Mouse (Mus musculus): ENCODE measurements around the gene Ccp110.

The Ccp110 gene

GRCm38 (mm10) chr7:118712228-118713173 lies at the start of gene Ccp110:
TSS of gene Ccp110 (plus strand) at chr7:118712552.
- Histone ChIP-seq H3K36me3 (ENCODE audit: control insufficient read depth, insufficient read depth, low read length, poor library complexity, severe bottlenecking) (no peaks in the 10 kb centered on the region), H3K27me3 (ENCODE audit: control insufficient read depth, insufficient read depth, low read length, poor library complexity, severe bottlenecking) (no peaks in the 10 kb centered on the region)
- peak; percentile 97 for DNase-seq (ENCODE audit: low read depth, low spot score)

GRCm38 (mm10) chr7:118667773-118668172 lies 44.6 kb upstream of the Ccp110 start:
- no peaks in the 10 kb centered on the region for H3K27me3 ChIP-seq (ENCODE audit: control insufficient read depth, insufficient read depth, low read length, poor library complexity, severe bottlenecking)
- no peaks in the 10 kb centered on the region for H3K36me3 ChIP-seq (ENCODE audit: control insufficient read depth, insufficient read depth, low read length, poor library complexity, severe bottlenecking)
- DNase-seq (ENCODE audit: low read depth, low spot score), result no peak

GRCm38 (mm10) chr7:118670142-118670541 lies 42.2 kb upstream of the Ccp110 start:
- no peak for DNase-seq (ENCODE audit: low read depth, low spot score)
- H3K27me3 ChIP-seq (ENCODE audit: control insufficient read depth, insufficient read depth, low read length, poor library complexity, severe bottlenecking), result no peaks in the 10 kb centered on the region
- no peaks in the 10 kb centered on the region for H3K36me3 ChIP-seq (ENCODE audit: control insufficient read depth, insufficient read depth, low read length, poor library complexity, severe bottlenecking)

GRCm38 (mm10) chr7:118676826-118677225 lies 35.5 kb upstream of the Ccp110 start:
- H3K36me3 ChIP-seq (ENCODE audit: control insufficient read depth, insufficient read depth, low read length, poor library complexity, severe bottlenecking), result no peaks in the 10 kb centered on the region
- DNase-seq (ENCODE audit: low read depth, low spot score), result no peak
- H3K27me3 ChIP-seq (ENCODE audit: control insufficient read depth, insufficient read depth, low read length, poor library complexity, severe bottlenecking), result no peaks in the 10 kb centered on the region

- peak; percentile 69 for DNase-seq (ENCODE audit: low read depth, low spot score)
- Histone ChIP-seq H3K27me3 (ENCODE audit: control insufficient read depth, insufficient read depth, low read length, poor library complexity, severe bottlenecking) (no peaks in the 10 kb centered on the region), H3K36me3 (ENCODE audit: control insufficient read depth, insufficient read depth, low read length, poor library complexity, severe bottlenecking) (peaks cover 5% of the 10 kb centered on the region)
These were observed 24.2 kb upstream of the Ccp110 start for GRCm38 (mm10) chr7:118688199-118688598.

GRCm38 (mm10) chr7:118689088-118689487 lies 23.3 kb upstream of the Ccp110 start:
- DNase-seq (ENCODE audit: low read depth, low spot score), result no peak
- peaks cover 5% of the 10 kb centered on the region for H3K36me3 ChIP-seq (ENCODE audit: control insufficient read depth, insufficient read depth, low read length, poor library complexity, severe bottlenecking)
- no peaks in the 10 kb centered on the region for H3K27me3 ChIP-seq (ENCODE audit: control insufficient read depth, insufficient read depth, low read length, poor library complexity, severe bottlenecking)

GRCm38 (mm10) chr7:118691287-118691686 lies 21.1 kb upstream of the Ccp110 start:
- Histone ChIP-seq H3K36me3 (ENCODE audit: control insufficient read depth, insufficient read depth, low read length, poor library complexity, severe bottlenecking) (peaks cover 8% of the 10 kb centered on the region), H3K27me3 (ENCODE audit: control insufficient read depth, insufficient read depth, low read length, poor library complexity, severe bottlenecking) (no peaks in the 10 kb centered on the region)
- DNase-seq (ENCODE audit: low read depth, low spot score), result no peak

GRCm38 (mm10) chr7:118696146-118696545 lies 16.2 kb upstream of the Ccp110 start:
- peaks cover 11% of the 10 kb centered on the region for H3K36me3 ChIP-seq (ENCODE audit: control insufficient read depth, insufficient read depth, low read length, poor library complexity, severe bottlenecking)
- no peak for DNase-seq (ENCODE audit: low read depth, low spot score)
- no peaks in the 10 kb centered on the region for H3K27me3 ChIP-seq (ENCODE audit: control insufficient read depth, insufficient read depth, low read length, poor library complexity, severe bottlenecking)

- Histone ChIP-seq H3K27me3 (ENCODE audit: control insufficient read depth, insufficient read depth, low read length, poor library complexity, severe bottlenecking) (no peaks in the 10 kb centered on the region), H3K36me3 (ENCODE audit: control insufficient read depth, insufficient read depth, low read length, poor library complexity, severe bottlenecking) (peaks cover 11% of the 10 kb centered on the region)
- DNase-seq (ENCODE audit: low read depth, low spot score), result no peak
These were observed 15.2 kb upstream of the Ccp110 start for GRCm38 (mm10) chr7:118697168-118697567.

GRCm38 (mm10) chr7:118698882-118699281 lies 13.5 kb upstream of the Ccp110 start:
- no peak for DNase-seq (ENCODE audit: low read depth, low spot score)
- Histone ChIP-seq H3K36me3 (ENCODE audit: control insufficient read depth, insufficient read depth, low read length, poor library complexity, severe bottlenecking) (peaks cover 8% of the 10 kb centered on the region), H3K27me3 (ENCODE audit: control insufficient read depth, insufficient read depth, low read length, poor library complexity, severe bottlenecking) (no peaks in the 10 kb centered on the region)

GRCm38 (mm10) chr7:118703144-118703561 lies 9.2 kb upstream of the Ccp110 start:
- DNase-seq (ENCODE audit: low read depth, low spot score), result no peak
- H3K36me3 ChIP-seq (ENCODE audit: control insufficient read depth, insufficient read depth, low read length, poor library complexity, severe bottlenecking), result 0 out of 2 replicates have a peak, but pooled peaks cover 2% of the 10 kb centered on the region
- H3K27me3 ChIP-seq (ENCODE audit: control insufficient read depth, insufficient read depth, low read length, poor library complexity, severe bottlenecking), result no peaks in the 10 kb centered on the region

- no peak for DNase-seq (ENCODE audit: low read depth, low spot score)
- H3K27me3 ChIP-seq (ENCODE audit: control insufficient read depth, insufficient read depth, low read length, poor library complexity, severe bottlenecking), result no peaks in the 10 kb centered on the region
- H3K36me3 ChIP-seq (ENCODE audit: control insufficient read depth, insufficient read depth, low read length, poor library complexity, severe bottlenecking), result 0 out of 2 replicates have a peak, but pooled peaks cover 2% of the 10 kb centered on the region
These were observed 8.1 kb upstream of the Ccp110 start for GRCm38 (mm10) chr7:118704001-118704850.

- H3K27me3 ChIP-seq (ENCODE audit: control insufficient read depth, insufficient read depth, low read length, poor library complexity, severe bottlenecking), result no peaks in the 10 kb centered on the region
- H3K36me3 ChIP-seq (ENCODE audit: control insufficient read depth, insufficient read depth, low read length, poor library complexity, severe bottlenecking), result 0 out of 2 replicates have a peak, but pooled peaks cover 2% of the 10 kb centered on the region
- peak; percentile 89 for DNase-seq (ENCODE audit: low read depth, low spot score)
These were observed 7.0 kb upstream of the Ccp110 start, which contains the start of gene Gde1 for GRCm38 (mm10) chr7:118705101-118705961. TSS of gene Gde1 (minus strand) at chr7:118705778.

- no peak for DNase-seq (ENCODE audit: low read depth, low spot score)
- Histone ChIP-seq H3K27me3 (ENCODE audit: control insufficient read depth, insufficient read depth, low read length, poor library complexity, severe bottlenecking) (no peaks in the 10 kb centered on the region), H3K36me3 (ENCODE audit: control insufficient read depth, insufficient read depth, low read length, poor library complexity, severe bottlenecking) (no peaks in the 10 kb centered on the region)
These were observed 6.3 kb upstream of the Ccp110 start for GRCm38 (mm10) chr7:118706051-118706450.
